Mouse (Mus musculus) neural tube, embryonic 13.5 days (tissue): ENCODE data around the gene Gm21293. TPM values are rescaled to one million over a fixed set of nuclear protein-coding genes. Genes with fewer than 3 reads are reported as not detected.
"Not testable (repeated sequence)": the region's sequence is repeated elsewhere in the genome, so short reads cannot be mapped to it uniquely, and the experiment has no call there.

Experiments used
- ATAC-seq: fragments of 200-750 bp; cut with Nextera tagmentation; 2 replicates; pipeline ENCODE4 v1.8.0; 2017; ENCODE audit warnings: low read depth, mild to moderate bottlenecking, moderate TSS enrichment, moderate library complexity
- H3K27ac ChIP-seq: fragments of 300-500 bp; sonication (generic); replicated peaks from 2 replicates; pipeline ENCODE4 v1.5.1; 2015; ENCODE audit warnings: moderate library complexity, mild to moderate bottlenecking, inconsistent platforms
- H3K27me3 ChIP-seq: fragments of 300-500 bp; sonication (generic); 2 replicates; pipeline ENCODE4 v1.6.1; 2015; ENCODE audit warnings: mild to moderate bottlenecking, inconsistent platforms
- H3K36me3 ChIP-seq: fragments of 300-500 bp; sonication (generic); 2 replicates; pipeline ENCODE4 v1.6.1; 2015; ENCODE audit warnings: mild to moderate bottlenecking, inconsistent platforms
- H3K4me1 ChIP-seq: fragments of 300-500 bp; sonication (generic); replicated peaks from 2 replicates; pipeline ENCODE4 v1.6.1; 2015; ENCODE audit warnings: inconsistent platforms
- H3K4me2 ChIP-seq: fragments of 300-500 bp; sonication (generic); 2 replicates; pipeline ENCODE4 v1.6.1; 2015; ENCODE audit warnings: inconsistent platforms, mild to moderate bottlenecking, moderate library complexity
- H3K4me3 ChIP-seq: fragments of 300-500 bp; sonication (generic); 2 replicates; pipeline ENCODE4 v1.5.1; 2015; ENCODE audit warnings: mild to moderate bottlenecking, inconsistent platforms
- H3K9ac ChIP-seq: fragments of 300-500 bp; sonication (generic); 2 replicates; pipeline ENCODE4 v1.6.1; 2015; ENCODE audit warnings: moderate library complexity, mild to moderate bottlenecking, inconsistent platforms
- H3K9me3 ChIP-seq: fragments of 300-500 bp; sonication (generic); 2 replicates; pipeline ENCODE4 v1.6.1; 2016; ENCODE audit warnings: inconsistent platforms
- WGBS: fragments of 180-500 bp; shearing (Covaris S2); methylation state at CpG from one replicate; pipeline ENCODE4 v1.1.7; 2015; 5-methylcytosine and 5-hydroxymethylcytosine counted together
- polyA plus RNA-seq: library from polyadenylated mRNA; unstranded; fragments of >200 nt; fragmentation: Nextera tagmentation; extraction: Ambion mirVana; gene quantifications from 2 replicates; pipeline ENCODE4 v1.2.1, GENCODE M21; 2015

Gm21293 gene
- polyA plus RNA-seq = not detected in 2 replicates

GRCm38 (mm10) chr10:104142687-104143086 lies at the start of gene Gm21293:
Gene Gm21293, plus strand, starts transcription at chr10:104142987.
- not testable (repeated sequence) for H3K4me2 ChIP-seq, H3K9ac ChIP-seq, ATAC-seq, H3K27me3 ChIP-seq, H3K27ac ChIP-seq, H3K9me3 ChIP-seq, H3K4me3 ChIP-seq, H3K36me3 ChIP-seq, H3K4me1 ChIP-seq
- WGBS = no CpG with 5 or more reads among the region's 3 CpGs

GRCm38 (mm10) chr10:104110044-104110443 lies 32.7 kb upstream of the Gm21293 start:
- ATAC-seq = no peak
- Histone ChIP-seq H3K4me2 (no peak overlapping the region), H3K9ac (no peak overlapping the region), H3K27ac (no peak overlapping the region), H3K4me3 (no peak overlapping the region), H3K27me3 (no peaks in the 10 kb centered on the region), H3K4me1 (no peaks in the 10 kb centered on the region), H3K9me3 (no peaks in the 10 kb centered on the region), H3K36me3 (no peaks in the 10 kb centered on the region)
- 75% methylated on average over 3 of the region's 3 CpGs for WGBS

- H3K27ac ChIP-seq = no peak overlapping the region
- no peak for ATAC-seq
- no peaks in the 10 kb centered on the region for H3K36me3 ChIP-seq
- WGBS = 80% methylated on average over 2 of the region's 2 CpGs
- no peaks in the 10 kb centered on the region for H3K4me1 ChIP-seq
- H3K9ac ChIP-seq = no peak overlapping the region
- H3K27me3 ChIP-seq = no peaks in the 10 kb centered on the region
- H3K9me3 ChIP-seq = no peaks in the 10 kb centered on the region
- no peak overlapping the region for H3K4me3 ChIP-seq
- H3K4me2 ChIP-seq = no peak overlapping the region
These were observed 24.5 kb upstream of the Gm21293 start for GRCm38 (mm10) chr10:104118312-104118711.

- H3K9me3 ChIP-seq, H3K4me1 ChIP-seq, H3K27ac ChIP-seq, H3K36me3 ChIP-seq, H3K4me3 ChIP-seq, H3K27me3 ChIP-seq, H3K9ac ChIP-seq, H3K4me2 ChIP-seq, ATAC-seq: not testable (repeated sequence)
- no CpG with 5 or more reads among the region's 3 CpGs for WGBS
These were observed 8.4 kb downstream of the Gm21293 start, which contains the start of gene Gm6763 for GRCm38 (mm10) chr10:104151197-104151596. Gene Gm6763, plus strand, starts transcription at chr10:104151497.

GRCm38 (mm10) chr10:104159706-104160105 lies 16.9 kb downstream of the Gm21293 start, which contains the start of gene Gm8764:
Gene Gm8764, plus strand, starts transcription at chr10:104160006.
- H3K9ac ChIP-seq, H3K27ac ChIP-seq, ATAC-seq, H3K9me3 ChIP-seq, H3K36me3 ChIP-seq, H3K4me3 ChIP-seq, H3K4me2 ChIP-seq, H3K27me3 ChIP-seq, H3K4me1 ChIP-seq: not testable (repeated sequence)
- no CpG with 5 or more reads among the region's 3 CpGs for WGBS

GRCm38 (mm10) chr10:104168215-104168614 lies 25.4 kb downstream of the Gm21293 start, which contains the start of gene Gm21304:
Gene Gm21304, plus strand, starts transcription at chr10:104168515.
- H3K27ac ChIP-seq = not testable (repeated sequence)

GRCm38 (mm10) chr10:104176724-104177123 lies 33.9 kb downstream of the Gm21293 start, which contains the start of gene Gm21312:
Gene Gm21312, plus strand, starts transcription at chr10:104177024.
- H3K4me2 ChIP-seq, H3K9ac ChIP-seq, H3K27ac ChIP-seq, H3K4me3 ChIP-seq, H3K9me3 ChIP-seq, ATAC-seq, H3K4me1 ChIP-seq, H3K27me3 ChIP-seq, H3K36me3 ChIP-seq: not testable (repeated sequence)
- no CpG with 5 or more reads among the region's 3 CpGs for WGBS

More at GRCm38 (mm10) chr10:104168215-104168614, 25.4 kb downstream of the Gm21293 start, which contains the start of gene Gm21304:
- H3K4me1 ChIP-seq, H3K9ac ChIP-seq, H3K4me2 ChIP-seq, H3K36me3 ChIP-seq, ATAC-seq, H3K9me3 ChIP-seq, H3K27me3 ChIP-seq, H3K4me3 ChIP-seq: not testable (repeated sequence)
- no CpG with 5 or more reads among the region's 3 CpGs for whole genome bisulfite sequencing

- H3K9ac ChIP-seq = not testable (repeated sequence)
These were observed 42.4 kb downstream of the Gm21293 start, which contains the start of gene Gm20765 for GRCm38 (mm10) chr10:104185233-104185632. Gene Gm20765, plus strand, starts transcription at chr10:104185533.

GRCm38 (mm10) chr10:104193742-104194141 lies 51.0 kb downstream of the Gm21293 start, which contains the start of gene Gm4340:
Gene Gm4340, plus strand, starts transcription at chr10:104194042.
- H3K4me3 ChIP-seq, H3K27ac ChIP-seq, H3K9me3 ChIP-seq, H3K9ac ChIP-seq, H3K4me1 ChIP-seq, H3K27me3 ChIP-seq, H3K36me3 ChIP-seq, ATAC-seq, H3K4me2 ChIP-seq: not testable (repeated sequence)
- no CpG with 5 or more reads among the region's 3 CpGs for WGBS

More at GRCm38 (mm10) chr10:104185233-104185632, 42.4 kb downstream of the Gm21293 start, which contains the start of gene Gm20765:
- ATAC-seq, H3K4me1 ChIP-seq, H3K9me3 ChIP-seq, H3K4me3 ChIP-seq, H3K36me3 ChIP-seq, H3K4me2 ChIP-seq, H3K27ac ChIP-seq, H3K27me3 ChIP-seq: not testable (repeated sequence)
- no CpG with 5 or more reads among the region's 3 CpGs for WGBS

Other genes with a start within 250 kb of the Gm21293 start
- not detected in 2 replicates for gene Gm6763, start 8.5 kb downstream of the Gm21293 start, polyA plus RNA-seq
- gene Gm8764, start 17.0 kb downstream of the Gm21293 start, polyA plus RNA-seq = not detected in 2 replicates
- gene Gm21304, start 25.5 kb downstream of the Gm21293 start, polyA plus RNA-seq = not detected in 2 replicates
- not detected in 2 replicates for gene Gm21312, start 34.0 kb downstream of the Gm21293 start, polyA plus RNA-seq
- not detected in 2 replicates for gene Gm20765, start 42.5 kb downstream of the Gm21293 start, polyA plus RNA-seq
- not detected in 2 replicates for gene Gm4340, start 51.1 kb downstream of the Gm21293 start, polyA plus RNA-seq